Mouse (Mus musculus) A20 (cell line): ENCODE measurements around the gene S1pr4.

Experiments
- DNase-seq: peaks from one replicate; pipeline ENCODE4 v3.0.0-alpha.2; 2011; ENCODE audit warnings: low read depth, low spot score

Gene S1pr4

DNA sequence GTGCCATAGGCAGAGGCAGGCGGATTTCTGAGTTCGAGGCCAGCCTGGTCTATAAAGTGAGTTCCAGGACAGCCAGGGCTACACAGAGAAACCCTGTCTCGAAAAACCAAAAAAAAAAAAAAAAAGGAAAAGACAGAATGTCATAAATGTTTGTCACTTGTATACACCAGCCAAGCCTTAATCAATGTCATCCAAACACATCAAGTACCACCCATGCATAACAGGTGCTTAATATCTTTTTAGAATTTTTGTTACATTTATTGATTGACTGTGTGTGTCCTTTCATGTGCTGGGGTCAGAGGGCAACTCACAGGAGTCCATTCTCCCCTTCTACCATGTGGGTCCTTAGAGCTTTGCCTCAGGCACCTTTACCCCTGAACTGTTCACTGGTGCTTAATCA lies at the start of gene S1pr4:
Gene S1pr4 (minus strand): TSS at position 101 of the 400 bp plus-strand sequence.
- DNase-seq: no peak

DNA sequence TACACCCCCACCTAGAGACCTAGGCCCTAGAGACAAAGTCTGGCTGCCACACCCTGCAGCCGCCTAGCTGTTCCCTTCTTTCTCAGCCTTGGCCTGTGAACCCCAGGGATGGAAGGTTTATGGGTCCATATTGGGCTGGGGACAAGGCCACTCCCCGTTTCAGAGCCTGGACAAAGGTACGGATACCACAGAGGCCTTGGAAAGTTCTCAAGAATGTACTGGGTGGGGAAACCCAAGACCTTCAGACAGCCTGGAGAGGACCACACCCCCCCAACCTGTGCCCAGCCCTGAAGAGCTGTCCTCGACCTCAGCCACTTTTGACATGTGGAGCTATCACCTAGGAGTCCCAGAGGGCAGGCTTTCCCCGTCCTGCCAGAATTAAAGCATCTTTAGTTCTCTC lies 49.0 kb upstream of the S1pr4 start:
- no peak for DNase-seq

DNA sequence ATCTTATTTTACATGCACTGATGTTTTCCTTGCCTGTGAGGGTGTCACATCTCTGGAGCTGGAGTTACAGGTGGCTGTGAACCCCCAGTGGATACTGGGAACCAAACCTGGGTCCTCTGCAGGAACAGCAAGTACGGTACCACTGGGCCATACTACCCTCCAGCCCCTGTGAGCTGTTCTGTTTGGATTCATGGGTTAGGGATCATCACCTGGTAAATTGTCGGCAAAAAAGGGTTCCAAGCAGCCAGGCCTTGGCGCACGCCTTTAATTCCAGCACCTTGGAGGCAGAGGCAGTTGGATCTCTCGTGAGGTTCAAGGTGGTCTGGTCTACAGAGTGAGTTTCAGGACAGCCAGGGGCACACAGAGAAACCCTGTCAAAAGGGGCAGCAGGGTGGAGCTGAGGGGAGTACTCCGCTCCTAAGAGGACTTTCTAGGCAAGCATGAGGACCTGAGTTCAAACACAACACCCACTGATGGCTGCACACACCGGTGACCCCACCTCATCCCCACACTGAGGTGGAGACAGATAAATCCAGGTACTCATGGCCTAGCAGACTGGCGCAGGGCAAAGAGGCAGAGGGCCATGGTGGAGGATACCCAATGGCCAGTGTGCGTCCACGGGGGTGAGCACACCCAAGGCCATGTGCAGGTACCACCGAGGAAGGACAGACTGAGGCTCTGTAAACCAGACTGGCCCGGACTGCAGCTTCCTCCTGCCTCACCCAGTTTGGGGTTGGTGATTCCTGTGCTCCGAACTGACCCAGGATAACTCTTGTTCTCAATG lies 47.0 kb upstream of the S1pr4 start:
- DNase-seq: no peak

DNA sequence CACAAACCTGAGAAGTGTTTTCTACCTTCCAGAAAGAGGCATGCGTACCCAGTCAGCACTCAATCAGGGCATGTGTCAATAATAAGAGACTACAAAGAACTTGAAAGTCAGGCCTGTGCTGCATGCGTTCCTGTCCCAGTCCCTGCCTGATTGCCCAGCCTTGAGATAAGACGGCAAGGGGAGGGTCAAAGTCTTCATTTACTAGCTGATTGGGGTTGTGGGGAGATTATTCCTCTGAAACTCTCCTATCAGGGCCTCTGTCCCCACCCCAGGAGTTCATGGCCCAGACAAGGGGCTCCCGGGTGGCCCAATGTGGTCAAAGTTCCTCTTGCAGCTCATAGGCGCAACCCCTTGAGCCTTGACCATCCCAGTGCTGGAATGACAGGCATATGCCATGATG lies 46.4 kb upstream of the S1pr4 start:
- no peak for DNase-seq

- peak; percentile 100 for DNase-seq
Observed at GRCm38 (mm10) chr10:81545161-81545747, 45.3 kb upstream of the S1pr4 start, which contains the start of gene Gna11. Gene Gna11, minus strand, starts transcription at chr10:81545190.

DNA sequence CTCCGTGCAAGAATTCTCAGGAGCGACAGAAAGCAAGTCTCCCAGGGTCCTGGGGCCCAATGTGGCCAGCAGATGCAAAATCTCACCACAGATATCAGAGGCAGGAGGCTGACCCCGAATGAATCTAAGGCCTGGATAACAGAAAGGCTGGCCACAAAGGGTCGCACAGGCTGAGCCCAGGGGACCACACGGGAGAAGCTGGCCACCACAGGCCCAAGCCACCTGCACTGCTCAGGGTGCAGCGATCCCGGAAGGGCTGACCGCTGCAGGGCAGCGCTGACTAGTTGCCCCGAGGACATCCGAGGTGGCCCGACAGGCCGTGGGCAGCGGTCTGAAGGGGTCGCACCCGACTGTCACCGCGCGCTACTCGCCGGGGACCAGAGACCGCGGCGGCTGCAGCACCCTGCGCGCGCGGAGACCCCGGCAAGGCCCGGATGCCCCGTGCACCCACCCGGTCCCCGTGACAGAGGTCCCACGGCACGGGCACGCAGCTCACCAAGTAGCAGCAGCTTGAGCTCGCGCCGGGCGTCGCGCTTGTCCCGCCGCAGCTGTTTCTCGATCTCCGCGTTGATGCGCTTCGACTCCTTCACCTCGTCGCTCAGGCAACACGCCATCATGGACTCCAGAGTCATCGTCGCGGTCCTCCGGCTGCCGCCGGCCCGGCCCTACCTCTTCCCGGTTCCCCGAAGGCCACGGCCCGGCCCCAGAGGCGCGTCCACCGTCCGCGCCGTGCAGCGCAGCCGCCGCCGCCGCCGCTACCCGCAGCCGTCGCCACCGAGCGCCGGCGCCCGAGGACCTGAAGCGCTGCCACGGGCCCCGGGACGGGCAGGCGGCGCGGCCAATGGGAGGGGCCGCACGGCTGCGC lies 44.6 kb upstream of the S1pr4 start:
- no peak for DNase-seq

DNA sequence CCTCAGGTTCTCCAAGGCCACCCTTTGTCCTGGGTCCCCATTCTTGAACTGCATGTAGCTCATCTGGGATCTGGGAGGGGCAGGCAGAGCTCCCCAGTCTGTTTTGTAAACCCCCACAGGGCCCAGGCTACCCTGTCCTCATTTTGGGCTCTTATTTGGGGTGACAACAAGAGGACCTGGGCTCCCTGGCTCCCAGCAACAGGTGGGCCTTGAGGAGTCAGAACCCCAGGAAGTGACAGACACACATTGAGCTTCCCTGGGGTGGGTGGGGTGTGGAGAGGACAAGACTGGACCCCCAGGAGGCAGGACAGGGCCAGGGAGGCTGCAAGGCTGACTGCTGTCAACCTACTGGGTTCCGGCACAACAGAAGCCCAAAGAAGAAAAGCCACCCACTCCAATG lies 43.7 kb upstream of the S1pr4 start:
- no peak for DNase-seq

GRCm38 (mm10) chr10:81542727-81543460 lies 43.0 kb upstream of the S1pr4 start:
- no peak for DNase-seq

- no peak for DNase-seq
Observed at GRCm38 (mm10) chr10:81541803-81542202, 41.9 kb upstream of the S1pr4 start.

DNA sequence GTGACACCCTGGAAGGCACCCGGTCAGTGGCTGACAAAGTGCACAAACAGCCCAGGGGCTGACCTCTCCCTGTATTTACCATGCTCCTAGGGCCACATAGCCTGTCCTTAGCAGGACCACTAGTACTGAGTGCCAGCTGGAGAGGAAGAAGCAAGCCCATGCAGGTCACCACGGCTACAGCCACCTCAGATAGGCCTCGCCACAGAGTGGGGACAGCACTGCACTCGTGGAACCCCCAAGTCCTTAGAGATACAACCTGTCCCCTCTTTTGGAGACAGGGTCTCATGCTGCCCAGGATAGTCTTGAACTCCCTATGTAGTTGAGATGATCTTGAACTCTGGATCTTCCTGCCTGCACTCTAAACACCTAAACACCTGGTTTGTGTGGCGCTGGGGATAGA lies 41.4 kb upstream of the S1pr4 start:
- no peak for DNase-seq

DNA sequence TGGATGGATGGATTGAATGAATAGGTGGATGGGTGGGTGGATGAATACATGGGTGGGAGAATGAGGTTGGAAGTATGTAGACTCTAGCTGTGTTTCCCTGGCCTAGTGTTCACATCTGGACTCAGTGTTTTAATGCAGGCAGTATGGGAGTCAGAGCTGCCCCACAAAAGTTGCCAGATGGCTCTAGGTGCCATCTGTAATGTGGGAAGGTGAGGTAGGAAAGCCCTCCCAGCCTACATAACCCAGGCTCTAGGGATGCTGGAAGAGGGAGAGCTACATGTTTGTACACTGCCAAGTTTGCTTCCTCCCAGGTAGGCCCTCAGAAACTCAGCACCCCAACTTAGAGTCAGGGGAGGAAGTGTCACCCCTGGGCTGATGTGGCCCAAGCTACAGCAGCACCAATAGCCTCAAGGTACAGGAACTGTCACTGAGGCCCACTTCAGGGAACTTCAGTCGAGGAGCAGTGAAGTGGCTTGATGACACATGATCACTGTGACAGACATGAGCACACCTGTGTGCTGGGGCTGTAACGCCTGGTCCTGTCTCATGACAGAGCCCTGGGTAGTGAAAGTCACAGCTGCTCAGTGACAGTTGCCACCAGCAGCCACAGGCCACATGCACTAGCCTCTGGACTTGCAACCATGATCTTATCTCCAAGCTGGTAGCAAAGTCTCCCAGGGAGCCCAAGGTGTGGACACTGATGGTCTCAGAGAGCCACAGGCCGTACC lies 38.6 kb upstream of the S1pr4 start:
- peak; percentile 70 for DNase-seq

DNA sequence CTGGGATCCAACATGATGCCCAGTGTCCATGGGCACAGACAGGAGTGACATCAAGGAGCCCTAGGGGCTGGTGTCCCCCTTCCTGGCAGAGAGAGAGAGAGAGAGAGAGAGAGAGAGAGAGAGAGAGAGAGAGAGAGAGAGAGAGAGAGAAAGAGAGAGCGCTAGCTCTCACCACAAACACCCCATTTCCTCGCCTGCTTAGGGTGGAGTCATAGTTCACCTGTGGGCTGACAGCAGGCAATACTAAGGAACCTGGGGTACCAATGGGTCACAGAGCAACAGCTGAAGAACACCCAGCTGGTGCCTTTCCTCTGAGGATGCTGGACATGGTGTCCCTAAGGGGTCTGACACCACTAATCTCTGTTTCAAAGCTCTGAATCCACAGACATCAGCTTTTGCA lies 37.5 kb upstream of the S1pr4 start:
- DNase-seq: no peak

DNA sequence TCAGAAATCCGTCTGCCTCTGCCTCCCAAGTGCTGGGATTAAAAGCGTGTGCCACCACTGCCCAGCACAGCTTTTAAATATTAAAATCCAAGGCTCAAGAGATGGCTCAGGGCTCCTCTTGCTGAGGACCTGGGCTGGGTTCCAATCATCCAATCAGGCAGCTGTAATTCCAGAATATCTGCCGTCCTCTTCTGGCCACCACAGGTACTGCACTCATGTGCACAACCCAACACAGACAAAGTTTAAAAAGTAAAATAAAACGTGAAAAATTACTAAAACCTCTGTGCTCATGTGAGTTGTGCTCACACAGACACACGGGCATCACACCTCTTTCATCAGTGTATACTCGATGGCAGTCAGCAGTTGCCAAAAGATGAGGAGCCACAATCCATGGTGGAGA lies 36.8 kb upstream of the S1pr4 start:
- peak; percentile 33 for DNase-seq

DNA sequence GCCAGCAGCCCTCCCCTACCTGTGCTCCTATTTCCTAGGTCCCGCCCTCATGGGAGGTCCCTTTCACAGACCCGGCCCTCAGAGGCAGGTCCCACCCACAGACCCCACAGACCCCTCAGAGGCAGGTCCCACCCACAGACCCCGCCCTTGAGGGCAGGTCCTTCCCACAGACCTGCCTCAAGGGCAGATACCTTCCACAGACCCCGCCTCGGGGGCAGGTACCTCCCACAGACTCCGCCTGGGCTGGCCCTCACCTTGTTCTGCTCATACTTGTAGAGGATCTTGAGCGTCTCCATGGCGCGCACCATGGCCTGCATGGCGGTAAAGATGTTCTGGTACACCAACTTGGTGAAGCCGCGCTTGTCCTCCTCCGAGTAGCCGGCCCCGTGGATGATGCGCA lies 34.9 kb upstream of the S1pr4 start:
- DNase-seq: no peak

GRCm38 (mm10) chr10:81526779-81527178 lies 26.8 kb upstream of the S1pr4 start:
- peak; percentile 86 for DNase-seq

GRCm38 (mm10) chr10:81525017-81525694 lies 25.2 kb upstream of the S1pr4 start:
- DNase-seq: no peak

DNA sequence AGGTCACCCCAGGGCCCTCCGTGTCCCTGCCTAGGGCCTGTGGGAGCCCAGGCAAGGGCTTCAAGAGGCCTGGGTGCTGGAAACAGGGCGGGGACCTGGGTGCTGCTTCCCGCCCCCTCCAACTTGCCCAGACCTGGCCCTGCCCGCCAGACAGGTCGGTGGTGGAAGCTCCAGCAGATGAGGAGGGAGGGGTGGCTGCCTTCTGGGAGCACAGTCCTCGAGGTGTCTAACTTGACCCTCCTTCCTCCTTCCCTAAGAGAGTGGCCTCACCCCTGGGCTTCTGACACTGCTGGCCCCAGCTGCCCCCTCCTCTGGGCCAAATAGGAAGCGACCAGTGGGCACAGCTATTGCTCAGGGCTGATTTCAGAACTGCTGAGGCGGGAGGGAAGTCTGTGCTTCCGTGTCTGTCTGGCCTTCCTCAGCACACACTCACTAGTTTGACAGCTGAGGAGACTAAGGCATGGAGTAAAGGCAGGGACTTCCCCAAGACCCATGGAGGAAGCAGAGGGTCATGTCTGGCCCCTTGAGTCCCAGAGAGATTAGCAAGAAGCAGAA lies 24.2 kb upstream of the S1pr4 start, which contains the start of gene Gna15:
Gene Gna15 (minus strand): TSS at position 175 of the 555 bp plus-strand sequence.
- DNase-seq: no peak

DNA sequence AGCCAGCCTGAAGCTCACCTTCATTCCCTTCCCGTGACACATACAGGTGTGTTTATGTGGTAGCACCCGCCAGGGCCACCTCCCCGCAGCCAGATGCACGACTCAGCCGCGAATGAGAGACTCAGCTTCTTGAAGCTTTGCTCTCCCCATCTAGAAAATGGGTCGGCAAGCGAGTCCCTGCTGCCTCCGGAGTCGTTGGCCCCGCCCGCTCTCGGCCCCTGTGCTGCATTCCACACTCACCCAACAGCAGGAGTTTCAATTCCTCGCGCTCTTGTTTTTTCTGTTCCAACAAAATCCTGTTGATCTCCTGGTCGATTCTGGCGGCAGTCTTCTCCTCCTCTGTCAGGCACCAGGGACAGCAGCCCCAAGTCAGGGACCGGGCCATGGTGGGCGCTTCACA lies 23.6 kb upstream of the S1pr4 start:
- DNase-seq: no peak

- no peak for DNase-seq
Observed at GRCm38 (mm10) chr10:81523142-81523541, 23.2 kb upstream of the S1pr4 start.

DNA sequence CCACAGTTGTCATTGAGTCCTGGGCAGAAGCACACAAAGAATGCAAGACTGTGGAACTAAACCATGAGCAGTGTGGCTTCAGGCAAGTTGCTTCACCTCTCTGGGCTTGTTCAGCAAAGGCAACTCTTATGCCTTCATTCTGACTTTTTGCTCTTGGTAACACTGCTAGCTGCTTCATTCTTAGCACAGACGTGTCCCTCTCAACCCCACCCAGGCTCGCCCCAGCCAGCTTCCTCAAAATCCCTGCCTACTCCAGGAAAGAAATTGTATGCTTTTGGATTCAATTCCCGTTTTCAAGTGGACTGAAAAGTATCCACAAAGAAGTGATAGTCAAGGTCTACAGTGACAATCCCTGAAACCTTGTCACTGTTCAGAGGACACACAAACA lies 20.0 kb upstream of the S1pr4 start:
- no peak for DNase-seq
